Mouse (Mus musculus): ENCODE results near the gene 2510002D24Rik. TPM values are rescaled to one million over a fixed set of nuclear protein-coding genes. Genes with fewer than 3 reads are reported as not detected.
A peak's percentile ranks its signal among the peaks of the same experiment; 100 is the strongest.

2510002D24Rik gene
- polyA plus RNA-seq, 1 experiment from 2014 or later, result 41.3 TPM

DNA sequence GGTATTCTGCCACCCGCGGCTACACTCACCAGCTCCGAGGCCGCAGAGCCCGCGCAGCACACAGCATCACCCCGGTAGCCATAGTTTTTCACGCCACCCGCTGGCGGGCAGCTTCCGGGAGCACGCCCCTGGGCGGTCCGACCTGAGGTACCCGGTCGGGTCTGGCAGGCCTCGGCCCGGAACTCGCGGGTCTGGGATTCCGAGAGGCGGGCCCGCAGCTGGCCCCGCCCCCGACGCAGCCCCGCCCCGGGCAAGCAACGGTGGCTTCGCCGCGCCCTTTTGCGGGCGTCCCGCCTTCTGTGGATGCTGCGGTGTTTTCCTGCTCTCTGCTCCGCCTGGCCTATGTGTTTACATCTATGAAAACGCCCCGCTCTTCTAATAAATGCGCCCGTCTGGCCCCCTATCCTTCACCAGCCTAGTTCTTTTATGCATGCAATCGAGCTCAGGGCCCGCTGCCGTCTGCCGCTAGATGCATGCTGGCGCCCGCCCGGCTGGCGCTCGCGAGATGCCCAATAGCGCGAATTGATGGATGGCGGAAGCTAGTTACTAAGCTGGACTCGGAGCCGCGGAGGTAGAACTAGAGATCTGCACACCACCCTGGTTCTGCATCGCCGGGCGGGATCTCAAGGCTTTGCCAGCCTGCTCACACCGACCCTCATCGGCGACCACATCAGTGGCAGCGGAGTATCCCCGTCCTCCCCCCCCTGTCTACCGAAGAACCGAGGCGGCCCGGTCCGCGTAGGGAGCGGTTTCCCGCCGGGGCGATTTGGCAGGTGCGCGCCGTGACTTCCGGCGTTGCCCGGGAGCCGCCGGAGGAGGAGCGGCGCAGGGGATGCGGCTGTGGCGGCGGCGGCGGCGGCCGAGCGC lies 40.3 kb downstream of the 2510002D24Rik start, which contains the start of the genes Mrpl40 and Hira:
Mrpl40 (minus strand) TSS at position 421 of the 867 bp plus-strand sequence.
Hira (plus strand) TSS at position 596 of the 867 bp plus-strand sequence.
- H3K27me3 ChIP-seq (ENCODE audit: insufficient read depth, poor library complexity, severe bottlenecking), result no peaks in the 10 kb centered on the region
- H3K4me3 ChIP-seq, result peak within 1 kb of the TSS; percentile 91
- H3K27ac ChIP-seq, result peak within 1 kb of the TSS; percentile 93
- DNase-seq (ENCODE audit: low spot score), result peak; percentile 97
- WGBS, result under 1% methylated on average over 93 of the region's 93 CpGs
- peaks cover 10% of the 10 kb centered on the region for H3K4me1 ChIP-seq
- H3K36me3 ChIP-seq, result peaks cover 45% of the 10 kb centered on the region
- H3K9me3 ChIP-seq, result no peaks in the 10 kb centered on the region

DNA sequence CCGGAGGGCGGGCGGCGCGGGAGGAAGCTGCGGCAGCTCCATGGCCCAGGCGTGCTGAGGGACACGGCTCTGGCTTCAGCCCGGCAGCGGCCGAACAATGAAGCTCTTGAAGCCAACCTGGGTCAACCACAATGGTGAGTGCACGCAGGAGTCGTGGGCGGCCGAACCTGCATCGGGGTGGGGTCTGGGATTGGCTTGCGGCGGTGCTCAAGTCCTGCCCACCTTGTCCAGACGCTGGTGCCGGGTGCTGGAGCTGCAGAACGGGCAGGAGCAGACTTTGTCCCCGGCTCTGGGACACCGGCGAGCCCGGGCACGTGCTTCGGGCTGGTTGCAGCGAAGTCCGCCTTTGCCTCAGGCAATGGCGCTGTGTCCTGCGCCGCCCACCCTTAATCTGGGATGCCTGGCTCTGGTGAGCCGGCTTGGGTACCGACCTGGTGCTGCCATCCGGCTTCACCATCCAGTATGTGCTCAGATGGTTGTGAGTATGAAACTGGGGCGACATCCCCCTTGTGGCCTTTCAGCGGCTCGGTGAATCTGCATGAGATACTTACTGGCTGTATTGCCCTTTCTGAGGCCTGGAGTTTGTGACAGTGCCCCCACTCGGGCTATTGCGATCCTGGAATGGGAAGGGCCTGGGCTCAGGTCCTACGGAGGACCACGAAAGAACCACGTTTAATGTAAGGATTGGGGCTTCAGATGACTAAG lies 41.2 kb downstream of the 2510002D24Rik start:
- under 1% methylated on average over 43 of the region's 43 CpGs for WGBS
- H3K27ac ChIP-seq, result peak overlapping the region; percentile 93
- H3K4me3 ChIP-seq, result peak overlapping the region; percentile 91
- no peaks in the 10 kb centered on the region for H3K27me3 ChIP-seq (ENCODE audit: insufficient read depth, poor library complexity, severe bottlenecking)
- no peaks in the 10 kb centered on the region for H3K9me3 ChIP-seq
- DNase-seq (ENCODE audit: low spot score), result peak; percentile 87
- H3K4me1 ChIP-seq, result peaks cover 10% of the 10 kb centered on the region
- peaks cover 36% of the 10 kb centered on the region for H3K36me3 ChIP-seq

DNA sequence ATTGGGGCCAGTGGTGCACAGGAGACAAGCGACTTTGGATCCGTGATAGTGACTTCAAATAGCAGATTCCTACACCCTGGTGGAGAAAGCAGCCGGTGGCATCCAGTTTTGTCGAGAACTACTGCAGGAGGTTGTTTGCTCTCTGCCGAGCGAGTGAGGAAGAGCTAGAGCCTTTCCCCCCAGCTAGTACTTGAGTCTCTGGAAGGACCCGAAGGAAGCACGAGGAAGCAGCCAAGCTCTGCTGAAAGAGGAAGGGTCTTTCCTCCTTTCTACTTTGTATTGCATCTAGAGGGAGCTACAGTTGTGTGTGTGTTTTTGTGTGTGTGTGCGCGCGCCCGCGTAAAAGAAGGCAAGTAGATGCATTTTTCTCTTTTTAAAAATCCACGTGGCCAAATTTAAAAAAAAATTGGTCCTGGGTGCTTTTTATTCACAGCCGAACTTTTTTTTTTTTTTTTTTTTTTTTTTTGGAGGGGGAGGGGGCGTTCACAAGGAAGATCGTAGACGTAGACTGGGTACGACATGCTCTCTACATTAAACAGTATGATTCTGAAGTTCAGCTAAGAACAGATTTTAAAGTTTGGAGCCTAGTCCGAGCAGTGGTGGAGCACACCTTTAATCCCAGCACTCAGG lies 41.8 kb downstream of the 2510002D24Rik start:
- Histone ChIP-seq H3K27ac (peak overlapping the region; percentile 93), H3K9me3 (no peaks in the 10 kb centered on the region), H3K4me1 (peaks cover 10% of the 10 kb centered on the region), H3K4me3 (peak overlapping the region; percentile 91), H3K36me3 (peaks cover 33% of the 10 kb centered on the region), H3K27me3 (ENCODE audit: insufficient read depth, poor library complexity, severe bottlenecking) (no peaks in the 10 kb centered on the region)
- DNase-seq (ENCODE audit: low spot score), result no peak
- 31% methylated on average over 20 of the region's 20 CpGs for WGBS

DNA sequence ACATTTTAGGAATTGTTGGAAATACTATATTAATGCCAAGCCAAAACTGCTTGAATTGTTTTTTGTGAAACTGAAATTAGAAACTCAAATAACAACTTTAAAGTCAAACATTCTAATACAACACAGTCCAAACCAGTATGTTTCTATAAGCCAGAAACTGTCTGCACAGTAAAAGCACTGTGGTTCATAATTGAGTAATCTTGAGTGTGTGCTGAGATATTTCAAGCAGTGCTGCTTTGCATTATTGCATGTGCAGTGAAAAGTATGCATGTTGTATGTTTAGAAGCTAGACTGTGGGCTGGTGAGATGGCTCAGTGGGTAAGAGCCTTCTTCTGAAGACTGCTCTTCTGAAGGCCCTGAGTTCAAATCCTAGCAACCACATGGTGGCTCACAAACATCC lies 47.7 kb downstream of the 2510002D24Rik start:
- Histone ChIP-seq H3K4me1 (peaks cover 5% of the 10 kb centered on the region; the same call in 1 of the 2 replicates), H3K9me3 (no peaks in the 10 kb centered on the region), H3K27me3 (ENCODE audit: insufficient read depth, poor library complexity, severe bottlenecking) (no peaks in the 10 kb centered on the region), H3K27ac (no peak overlapping the region), H3K4me3 (no peak overlapping the region), H3K36me3 (peaks cover 33% of the 10 kb centered on the region; the same call in 1 of the 2 replicates)
- no peak for DNase-seq (ENCODE audit: low spot score)

Other genes with a start within 250 kb of the 2510002D24Rik start
- gene Tbx1, start 245.9 kb upstream of the 2510002D24Rik start, polyA plus RNA-seq (2016; fragmentation: Nextera tagmentation; extraction: Ambion mirVana), result 1.00 and 6.9 TPM in 2 replicates
- gene Gp1bb, start 214.2 kb upstream of the 2510002D24Rik start, polyA plus RNA-seq (2016; fragmentation: Nextera tagmentation; extraction: Ambion mirVana), result 6.0 and 7.4 TPM in 2 replicates
- gene Gm49601, start 210.2 kb upstream of the 2510002D24Rik start, polyA plus RNA-seq (2016; fragmentation: Nextera tagmentation; extraction: Ambion mirVana), result 0.26 and 1.1 TPM in 2 replicates
- gene Sept5, start 206.6 kb upstream of the 2510002D24Rik start, polyA plus RNA-seq (2016; fragmentation: Nextera tagmentation; extraction: Ambion mirVana), result 4.3 and 11.7 TPM in 2 replicates
- gene Cldn5, start 59.7 kb upstream of the 2510002D24Rik start, polyA plus RNA-seq (2016; fragmentation: Nextera tagmentation; extraction: Ambion mirVana), result 3.2 and 18.4 TPM in 2 replicates
- 77.4 and 85.2 TPM in 2 replicates for gene Ufd1, start 24.8 kb upstream of the 2510002D24Rik start, polyA plus RNA-seq (2016; fragmentation: Nextera tagmentation; extraction: Ambion mirVana)
- gene Cdc45, start 24.6 kb upstream of the 2510002D24Rik start, polyA plus RNA-seq (2016; fragmentation: Nextera tagmentation; extraction: Ambion mirVana), result 50.8 and 58.4 TPM in 2 replicates
- gene Gm28539, start within 50 bp of the 2510002D24Rik start, polyA plus RNA-seq (2016; fragmentation: Nextera tagmentation; extraction: Ambion mirVana), result not detected in 2 replicates
- gene Mrpl40, start 40.3 kb downstream of the 2510002D24Rik start, polyA plus RNA-seq (2016; fragmentation: Nextera tagmentation; extraction: Ambion mirVana), result 123 and 138 TPM in 2 replicates
- gene Hira, start 40.5 kb downstream of the 2510002D24Rik start, polyA plus RNA-seq (2016; fragmentation: Nextera tagmentation; extraction: Ambion mirVana), result 13.4 and 23.1 TPM in 2 replicates